Mouse (Mus musculus) stomach, postnatal 0 days (tissue): Measurements from ENCODE around the gene Elmod3. TPM values are rescaled to one million over a fixed set of nuclear protein-coding genes. Genes with fewer than 3 reads are reported as not detected.
A peak's percentile ranks its signal among the peaks of the same experiment; 100 is the strongest.

Experiments
- ATAC-seq: fragments of 200-750 bp; cut with Nextera tagmentation; 2 replicates; pipeline ENCODE4 v1.8.0; 2017; ENCODE audit not compliant: low FRiP score, low TSS enrichment
- DNase-seq: peaks from one replicate; pipeline ENCODE4 v3.0.0-alpha.2; 2016; ENCODE audit warnings: low spot score
- H3K27ac ChIP-seq: fragments of 300-500 bp; sonication (generic); replicated peaks from 2 replicates; pipeline ENCODE4 v1.5.1; 2014; ENCODE audit warnings: mild to moderate bottlenecking, control low read depth
- H3K27me3 ChIP-seq: fragments of 300-500 bp; sonication (generic); 2 replicates; pipeline ENCODE4 v1.6.1; 2014; ENCODE audit warnings: low read length; ENCODE audit not compliant: control insufficient read depth, insufficient read depth
- H3K36me3 ChIP-seq: fragments of 300-500 bp; sonication (generic); 2 replicates; pipeline ENCODE4 v1.6.1; 2014; ENCODE audit warnings: low read length, mixed read lengths; ENCODE audit not compliant: control insufficient read depth, insufficient read depth
- H3K4me1 ChIP-seq: fragments of 300-500 bp; sonication (generic); replicated peaks from 2 replicates; pipeline ENCODE4 v1.6.1; 2014; ENCODE audit warnings: antibody characterized with exemption; ENCODE audit not compliant: control insufficient read depth, insufficient read depth
- H3K4me2 ChIP-seq: fragments of 300-500 bp; sonication (generic); replicated peaks from 2 replicates; pipeline ENCODE4 v1.6.1; 2014; ENCODE audit warnings: low read depth, mild to moderate bottlenecking, control low read depth, moderate library complexity
- H3K4me3 ChIP-seq: fragments of 300-500 bp; sonication (generic); 2 replicates; pipeline ENCODE4 v1.5.1; 2014; ENCODE audit warnings: low read depth, low read length, control low read depth
- H3K9ac ChIP-seq: fragments of 300-500 bp; sonication (generic); 2 replicates; pipeline ENCODE4 v1.6.1; 2014; ENCODE audit warnings: mild to moderate bottlenecking, low read length, control low read depth, mixed read lengths
- H3K9me3 ChIP-seq: fragments of 300-500 bp; sonication (generic); 2 replicates; pipeline ENCODE4 v1.6.1; 2016; ENCODE audit warnings: low read length; ENCODE audit not compliant: control insufficient read depth
- CTCF ChIP-seq: IDR thresholded peaks from 2 replicates; pipeline ENCODE4 v1.5.1; 2016; ENCODE audit warnings: antibody characterized with exemption, low read depth, mild to moderate bottlenecking, moderate library complexity
- EP300 ChIP-seq: optimal IDR thresholded peaks from 2 replicates; pipeline ENCODE3; 2016; ENCODE audit warnings: antibody characterized with exemption
- WGBS: fragments of 180-500 bp; shearing (Covaris S2); extraction: QIAGEN DNeasy Blood & Tissue Kit; methylation state at CpG from one replicate; pipeline ENCODE4 v1.1.7; 2014; 5-methylcytosine and 5-hydroxymethylcytosine counted together
- polyA plus RNA-seq: library from polyadenylated mRNA; unstranded; fragments of >200 nt; fragmentation: Nextera tagmentation; extraction: Ambion mirVana; gene quantifications from 2 replicates; pipeline ENCODE4 v1.2.1, GENCODE M21; 2015

Gene Elmod3
- polyA plus RNA-seq, 1 experiment from 2014 or later, result 13.3 TPM

- 89% methylated on average over 4 of the region's 4 CpGs for WGBS
Measured at GRCm38 (mm10) chr6:72532580-72532979, 65.6 kb downstream of the Elmod3 start.

GRCm38 (mm10) chr6:72528410-72529151, 69.6 kb downstream of the Elmod3 start:
- WGBS, result 67% methylated on average over 10 of the region's 10 CpGs

More at GRCm38 (mm10) chr6:72532580-72532979, 65.6 kb downstream of the Elmod3 start:
- Histone ChIP-seq H3K4me2 (no peak overlapping the region), H3K4me1 (no peaks in the 10 kb centered on the region), H3K4me3 (no peak overlapping the region), H3K27me3 (no peaks in the 10 kb centered on the region), H3K9ac (no peak overlapping the region), H3K9me3 (no peaks in the 10 kb centered on the region), H3K36me3 (no peaks in the 10 kb centered on the region), H3K27ac (no peak overlapping the region)
- no peak for DNase-seq
- TF ChIP-seq CTCF, result no peak
- TF ChIP-seq EP300, result no peak
- no peak for ATAC-seq

GRCm38 (mm10) chr6:72527070-72527469, 71.1 kb downstream of the Elmod3 start:
- ATAC-seq, result no peak
- 77% methylated on average over 4 of the region's 4 CpGs for WGBS
- Histone ChIP-seq H3K9ac (no peak overlapping the region), H3K36me3 (no peaks in the 10 kb centered on the region), H3K4me1 (no peaks in the 10 kb centered on the region), H3K4me3 (no peak overlapping the region), H3K27me3 (no peaks in the 10 kb centered on the region), H3K27ac (no peak overlapping the region), H3K9me3 (no peaks in the 10 kb centered on the region), H3K4me2 (no peak overlapping the region)
- DNase-seq, result no peak
- no peak for TF ChIP-seq EP300
- no peak for TF ChIP-seq CTCF

More at GRCm38 (mm10) chr6:72528410-72529151, 69.6 kb downstream of the Elmod3 start:
- ATAC-seq (peak; percentile 93), DNase-seq (peak; percentile 77)
- no peaks in the 10 kb centered on the region for H3K27me3 ChIP-seq
- H3K4me1 ChIP-seq, result no peaks in the 10 kb centered on the region
- H3K36me3 ChIP-seq, result no peaks in the 10 kb centered on the region
- no peak overlapping the region for H3K4me3 ChIP-seq
- TF ChIP-seq CTCF, result no peak
- no peak for TF ChIP-seq EP300
- no peak overlapping the region for H3K4me2 ChIP-seq
- H3K9me3 ChIP-seq, result no peaks in the 10 kb centered on the region
- H3K9ac ChIP-seq, result no peak overlapping the region
- peak overlapping the region; percentile 77 for H3K27ac ChIP-seq

GRCm38 (mm10) chr6:72524160-72524559, 74.1 kb downstream of the Elmod3 start:
- Histone ChIP-seq H3K27me3 (no peaks in the 10 kb centered on the region), H3K4me1 (no peaks in the 10 kb centered on the region), H3K36me3 (no peaks in the 10 kb centered on the region), H3K9ac (no peak overlapping the region), H3K4me2 (no peak overlapping the region), H3K9me3 (no peaks in the 10 kb centered on the region), H3K27ac (no peak overlapping the region), H3K4me3 (no peak overlapping the region)
- 87% methylated on average over 2 of the region's 2 CpGs for WGBS
- TF ChIP-seq CTCF, result no peak
- no peak for TF ChIP-seq EP300
- ATAC-seq (no peak), DNase-seq (no peak)

- Histone ChIP-seq H3K4me2 (no peak overlapping the region), H3K27ac (no peak overlapping the region), H3K36me3 (no peaks in the 10 kb centered on the region), H3K9ac (no peak overlapping the region), H3K27me3 (no peaks in the 10 kb centered on the region), H3K9me3 (no peaks in the 10 kb centered on the region), H3K4me3 (no peak overlapping the region), H3K4me1 (no peaks in the 10 kb centered on the region)
- TF ChIP-seq CTCF, result no peak
- DNase-seq (no peak), ATAC-seq (peak; percentile 74)
- whole genome bisulfite sequencing, result 69% methylated on average over 4 of the region's 4 CpGs
Measured at GRCm38 (mm10) chr6:72523222-72523621, 75.0 kb downstream of the Elmod3 start.

- no peaks in the 10 kb centered on the region for H3K27me3 ChIP-seq
- H3K36me3 ChIP-seq, result no peaks in the 10 kb centered on the region
- WGBS, result 82% methylated on average over 5 of the region's 5 CpGs
- ATAC-seq (no peak), DNase-seq (no peak)
- H3K9me3 ChIP-seq, result no peaks in the 10 kb centered on the region
- H3K4me2 ChIP-seq, result no peak overlapping the region
- H3K9ac ChIP-seq, result no peak overlapping the region
- H3K4me1 ChIP-seq, result no peaks in the 10 kb centered on the region
- H3K4me3 ChIP-seq, result no peak overlapping the region
- no peak overlapping the region for H3K27ac ChIP-seq
- TF ChIP-seq CTCF (no peak), EP300 (no peak)
Measured at GRCm38 (mm10) chr6:72522288-72522687, 75.9 kb downstream of the Elmod3 start.
